Mouse (Mus musculus): ENCODE data around the gene Gm43191. TPM values are rescaled to one million over a fixed set of nuclear protein-coding genes. Genes with fewer than 3 reads are reported as not detected.
"Not testable (repeated sequence)": the region's sequence is repeated elsewhere in the genome, so short reads cannot be mapped to it uniquely, and the experiment has no call there.

Gene Gm43191
- polyA plus RNA-seq, 1 experiment from 2014 or later, result not detected

DNA sequence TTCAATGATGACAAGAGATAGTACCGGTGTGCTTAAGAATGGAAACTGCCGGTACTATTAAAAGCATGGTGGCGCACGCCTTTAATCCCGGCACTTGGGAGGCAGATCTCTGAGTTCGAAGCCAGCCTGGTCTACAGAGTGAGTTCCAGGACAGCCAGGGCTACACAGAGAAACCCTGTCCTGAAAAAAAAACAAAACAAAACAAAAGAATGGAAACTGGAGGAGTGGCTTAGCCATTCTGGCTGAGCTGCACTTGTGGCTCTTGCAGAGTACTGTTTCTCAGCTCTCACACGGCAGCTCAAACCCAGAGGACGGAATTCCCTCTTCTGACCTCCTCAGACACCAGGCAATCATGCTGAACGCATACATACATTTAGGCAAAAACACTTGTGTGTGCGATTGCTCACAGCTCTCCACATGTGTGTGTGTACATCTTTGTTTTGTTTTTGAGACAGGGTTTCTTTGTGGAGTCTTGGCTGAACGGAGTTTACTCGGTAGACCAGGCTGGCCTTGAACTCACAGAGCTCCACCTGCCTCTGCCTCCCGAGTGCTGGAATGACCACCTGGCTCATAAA lies 21.1 kb downstream of the Gm43191 start:
- Histone ChIP-seq H3K4me3 (replicated peaks) (no peak overlapping the region), H3K4me2 (peak overlapping the region; percentile 57; the same call in 1 of the 2 replicates), H3K9ac (no peak overlapping the region)

DNA sequence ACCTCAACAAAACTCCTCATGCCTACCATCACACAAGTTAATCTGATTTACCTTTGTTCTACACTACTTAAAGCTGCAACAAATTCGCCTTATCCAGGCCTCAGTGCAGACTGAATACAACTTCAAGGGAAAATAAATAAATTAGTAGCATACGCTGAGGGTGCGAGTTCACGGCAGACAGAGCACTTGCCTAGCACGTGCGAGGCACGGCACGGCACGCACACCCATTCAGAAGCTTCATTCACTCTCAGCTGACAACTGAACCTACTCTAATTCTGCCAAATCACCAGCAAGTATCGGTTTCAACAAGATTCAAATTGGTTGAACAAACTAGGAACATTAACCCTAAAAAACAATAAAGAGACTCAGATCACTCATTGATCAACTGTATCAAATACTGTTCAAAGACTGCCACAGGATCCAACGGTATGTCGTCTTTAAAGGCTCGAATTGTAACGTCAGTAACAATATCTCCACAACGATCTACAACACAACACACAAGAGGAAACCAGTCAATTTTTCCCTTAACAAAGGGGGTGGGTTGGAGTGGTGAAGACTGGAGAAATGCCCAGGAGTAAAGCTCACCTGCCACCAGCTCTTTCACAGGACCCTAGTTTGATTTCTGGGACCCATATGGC lies 22.0 kb downstream of the Gm43191 start:
- Histone ChIP-seq H3K36me3 (no peaks in the 10 kb centered on the region), H3K27ac (no peak overlapping the region), H3K4me1 (peaks cover 6% of the 10 kb centered on the region; the same call in 1 of the 2 replicates), H3K4me2 (no peak overlapping the region), H3K9me3 (no peaks in the 10 kb centered on the region), H3K9ac (no peak overlapping the region), H3K27me3 (replicated peaks) (no peaks in the 10 kb centered on the region), H3K4me3 (replicated peaks) (no peak overlapping the region)
- WGBS, result 80% methylated on average over 15 of the region's 15 CpGs
- no peak for ATAC-seq (ENCODE audit: insufficient read depth, low FRiP score, low read depth)

More for the DNA sequence above, 21.1 kb downstream of the Gm43191 start:
- H3K9me3 ChIP-seq, result no peaks in the 10 kb centered on the region
- no peak overlapping the region for H3K27ac ChIP-seq
- WGBS, result 79% methylated on average over 13 of the region's 13 CpGs
- ATAC-seq (ENCODE audit: insufficient read depth, low FRiP score, low read depth), result no peak
- no peaks in the 10 kb centered on the region for H3K36me3 ChIP-seq
- no peaks in the 10 kb centered on the region for H3K27me3 ChIP-seq (replicated peaks)
- H3K4me1 ChIP-seq, result peaks cover 6% of the 10 kb centered on the region; the same call in 1 of the 2 replicates

DNA sequence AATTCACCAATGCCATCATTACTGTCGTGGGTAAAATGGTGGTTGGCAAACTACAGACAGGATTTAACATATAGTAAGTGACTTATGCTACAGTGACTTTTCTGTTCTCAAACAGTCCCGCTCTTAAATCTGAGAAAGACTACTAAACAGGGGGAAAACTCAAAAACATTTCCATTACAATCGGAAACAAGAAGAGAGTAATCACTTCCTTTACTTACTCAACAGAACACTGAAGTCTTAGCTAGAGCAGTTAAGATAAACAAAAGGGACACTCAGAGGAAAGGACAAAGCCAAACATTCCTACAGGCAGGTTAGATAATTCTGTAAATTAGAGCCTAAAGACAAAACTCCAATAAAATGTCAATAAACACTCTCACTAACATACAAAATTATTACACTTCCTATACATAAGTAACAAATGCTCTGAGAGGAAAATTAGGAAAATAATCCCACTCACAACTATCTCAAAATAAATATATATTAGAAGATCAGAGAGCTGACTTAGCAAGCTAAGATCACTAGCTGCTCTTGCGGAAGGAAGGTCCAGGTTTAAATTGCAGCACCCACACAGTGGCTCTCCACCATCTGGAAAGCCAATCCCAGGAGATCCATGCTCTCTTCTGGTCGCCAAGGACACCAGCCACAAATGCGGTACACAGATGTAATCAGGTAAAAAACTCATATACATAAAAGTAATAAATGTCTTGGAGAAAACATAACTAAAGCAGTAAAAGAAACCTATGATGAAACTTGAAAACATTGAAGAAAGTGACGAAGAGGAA lies 24.7 kb downstream of the Gm43191 start:
- Histone ChIP-seq H3K27ac (no peak overlapping the region), H3K9me3 (no peaks in the 10 kb centered on the region), H3K4me2 (no peak overlapping the region), H3K4me1 (peaks cover 6% of the 10 kb centered on the region; the same call in 1 of the 2 replicates), H3K36me3 (no peaks in the 10 kb centered on the region), H3K4me3 (replicated peaks) (no peak overlapping the region), H3K27me3 (replicated peaks) (no peaks in the 10 kb centered on the region), H3K9ac (no peak overlapping the region)
- WGBS, result 71% methylated on average over 7 of the region's 7 CpGs
- ATAC-seq (ENCODE audit: insufficient read depth, low FRiP score, low read depth), result no peak

DNA sequence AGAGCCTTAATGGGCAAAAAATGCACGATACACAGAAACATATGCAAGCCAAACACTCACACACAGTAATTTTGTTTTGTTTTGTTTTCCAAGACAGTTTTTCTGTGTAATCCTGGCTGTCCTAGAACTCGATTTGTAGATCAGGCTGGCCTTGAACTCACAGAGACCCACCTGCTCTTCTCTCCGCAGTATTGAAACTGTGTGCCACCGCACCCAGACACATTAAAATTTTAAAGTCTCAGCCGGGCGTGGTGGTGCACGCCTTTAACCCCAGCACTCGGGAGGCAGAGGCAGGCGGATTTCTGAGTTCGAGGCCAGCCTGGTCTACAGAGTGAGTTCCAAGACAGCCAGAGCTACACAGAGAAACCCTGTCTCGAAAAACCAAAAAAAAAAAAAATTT lies 27.0 kb downstream of the Gm43191 start:
- H3K4me3 ChIP-seq (replicated peaks); H3K27ac ChIP-seq; H3K27me3 ChIP-seq (replicated peaks); H3K4me1 ChIP-seq; H3K36me3 ChIP-seq; H3K9ac ChIP-seq; H3K4me2 ChIP-seq; H3K9me3 ChIP-seq; ATAC-seq (ENCODE audit: insufficient read depth, low FRiP score, low read depth): not testable (repeated sequence)
- WGBS, result 91% methylated on average over 11 of the region's 11 CpGs

DNA sequence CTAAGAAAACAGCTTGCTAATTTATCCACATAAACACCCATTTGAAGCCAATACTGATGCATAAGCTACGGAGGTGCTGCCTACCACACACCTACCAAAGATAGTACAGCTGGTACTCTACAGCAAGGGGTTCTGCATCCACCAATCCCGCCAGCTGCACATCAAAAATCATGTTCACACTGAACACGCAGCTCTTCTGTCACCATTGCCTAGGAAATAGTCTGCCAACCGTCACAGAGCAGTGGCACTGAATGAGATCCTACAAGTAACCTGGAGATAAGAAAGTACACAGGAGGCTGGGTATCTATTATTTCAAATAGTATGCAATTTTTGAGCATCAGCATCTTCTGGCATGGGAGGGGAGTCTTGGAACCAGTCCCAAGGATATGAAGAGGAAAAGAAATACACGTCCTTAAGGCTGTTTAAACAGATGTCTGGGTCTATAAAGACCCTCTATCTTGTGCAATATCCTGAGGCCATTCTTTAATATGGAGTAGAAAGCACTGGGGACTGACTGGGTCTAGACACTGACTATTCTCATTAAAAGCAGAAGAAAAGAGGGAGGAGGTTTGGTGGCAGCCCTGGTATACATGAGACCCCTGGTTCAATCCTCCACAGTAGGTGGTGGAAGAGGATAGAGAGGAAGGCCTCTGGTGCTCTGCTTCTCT lies 27.6 kb downstream of the Gm43191 start:
- Histone ChIP-seq H3K4me3 (replicated peaks) (no peak overlapping the region), H3K27ac (no peak overlapping the region), H3K36me3 (0 out of 2 replicates have a peak, but pooled peaks cover 3% of the 10 kb centered on the region), H3K4me1 (no peaks in the 10 kb centered on the region), H3K27me3 (replicated peaks) (no peaks in the 10 kb centered on the region), H3K4me2 (no peak overlapping the region), H3K9ac (no peak overlapping the region), H3K9me3 (no peaks in the 10 kb centered on the region)
- WGBS, result 65% methylated on average over 5 of the region's 5 CpGs
- ATAC-seq (ENCODE audit: insufficient read depth, low FRiP score, low read depth), result no peak

DNA sequence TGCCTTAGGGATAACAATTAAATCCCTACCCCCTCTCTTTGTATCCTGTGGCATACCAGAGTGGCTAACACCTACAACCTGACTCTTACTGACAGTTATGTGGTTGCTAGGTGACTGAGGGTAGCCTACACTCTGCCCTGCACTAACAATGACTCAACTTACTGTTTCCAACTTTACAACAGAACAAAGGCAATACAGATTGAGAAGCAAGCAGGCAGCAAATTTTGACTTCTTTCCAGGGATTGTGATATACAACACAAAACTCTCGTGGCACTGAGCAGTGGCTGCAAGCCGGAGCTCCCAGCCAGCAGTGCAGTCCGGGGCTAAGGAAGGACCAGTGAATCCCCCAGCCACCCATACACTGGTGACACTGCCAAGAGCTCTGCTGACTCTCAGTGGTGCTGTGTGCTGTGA lies 29.0 kb downstream of the Gm43191 start:
- no peak overlapping the region for H3K4me3 ChIP-seq (replicated peaks)
- 0 out of 2 replicates have a peak, but pooled peaks cover 3% of the 10 kb centered on the region for H3K36me3 ChIP-seq
- H3K9me3 ChIP-seq, result no peaks in the 10 kb centered on the region
- no peaks in the 10 kb centered on the region for H3K27me3 ChIP-seq (replicated peaks)
- H3K4me2 ChIP-seq, result no peak overlapping the region
- no peak overlapping the region for H3K27ac ChIP-seq
- ATAC-seq (ENCODE audit: insufficient read depth, low FRiP score, low read depth), result no peak
- no peak overlapping the region for H3K9ac ChIP-seq
- no peaks in the 10 kb centered on the region for H3K4me1 ChIP-seq
- WGBS, result 69% methylated on average over 3 of the region's 3 CpGs

DNA sequence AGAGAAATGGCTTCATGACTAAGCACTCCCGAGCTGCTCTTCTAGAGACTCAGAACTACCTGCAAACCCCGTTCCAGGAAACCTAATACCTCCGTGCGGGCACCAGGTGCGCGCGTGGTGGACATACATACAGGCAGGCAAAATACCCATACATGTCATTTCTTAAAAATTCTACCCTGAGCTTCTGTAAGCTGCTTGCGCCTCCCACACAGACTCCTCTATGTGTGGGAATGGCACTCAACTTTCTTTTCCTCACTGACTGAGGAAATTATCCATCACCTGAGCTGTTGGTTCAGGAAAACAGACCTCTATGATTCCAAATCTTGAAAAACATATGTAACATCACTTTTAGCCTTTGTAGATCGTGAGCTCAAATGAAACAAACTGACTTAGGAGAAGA lies 30.4 kb downstream of the Gm43191 start:
- ATAC-seq (ENCODE audit: insufficient read depth, low FRiP score, low read depth), result no peak
- no peak overlapping the region for H3K4me2 ChIP-seq
- no peaks in the 10 kb centered on the region for H3K9me3 ChIP-seq
- H3K27ac ChIP-seq, result no peak overlapping the region
- H3K4me1 ChIP-seq, result no peaks in the 10 kb centered on the region
- no peak overlapping the region for H3K4me3 ChIP-seq (replicated peaks)
- 93% methylated on average over 9 of the region's 9 CpGs for WGBS
- peaks cover 3% of the 10 kb centered on the region; the same call in 1 of the 2 replicates for H3K36me3 ChIP-seq
- H3K27me3 ChIP-seq (replicated peaks), result no peaks in the 10 kb centered on the region
- H3K9ac ChIP-seq, result no peak overlapping the region

DNA sequence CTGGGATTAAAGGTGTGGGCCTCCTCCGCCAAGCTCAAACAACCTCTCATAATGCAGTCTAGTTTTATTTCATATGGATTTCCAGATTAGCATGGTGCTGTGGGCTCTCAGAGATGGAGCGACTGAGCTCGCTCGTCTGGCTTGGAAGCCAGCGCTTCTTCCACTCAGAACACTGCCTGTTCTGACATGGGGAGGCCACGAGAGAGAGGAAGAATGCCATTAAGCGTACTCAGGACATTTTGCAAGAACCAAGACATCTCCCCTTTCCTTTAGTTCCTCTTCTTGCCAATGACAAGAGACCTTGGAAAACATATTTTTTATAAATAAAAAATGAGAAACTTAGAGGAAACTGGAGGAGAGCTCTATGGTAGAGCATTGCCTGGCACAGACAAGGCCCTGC lies 32.3 kb downstream of the Gm43191 start:
- WGBS, result 87% methylated on average over 7 of the region's 7 CpGs
- H3K27ac ChIP-seq, result no peak overlapping the region
- H3K4me3 ChIP-seq (replicated peaks), result no peak overlapping the region
- no peak overlapping the region for H3K9ac ChIP-seq
- H3K4me1 ChIP-seq, result no peaks in the 10 kb centered on the region
- H3K9me3 ChIP-seq, result no peaks in the 10 kb centered on the region
- no peaks in the 10 kb centered on the region for H3K27me3 ChIP-seq (replicated peaks)
- no peak for ATAC-seq (ENCODE audit: insufficient read depth, low FRiP score, low read depth)
- H3K4me2 ChIP-seq, result no peak overlapping the region
- peaks cover 10% of the 10 kb centered on the region; the same call in 1 of the 2 replicates for H3K36me3 ChIP-seq

DNA sequence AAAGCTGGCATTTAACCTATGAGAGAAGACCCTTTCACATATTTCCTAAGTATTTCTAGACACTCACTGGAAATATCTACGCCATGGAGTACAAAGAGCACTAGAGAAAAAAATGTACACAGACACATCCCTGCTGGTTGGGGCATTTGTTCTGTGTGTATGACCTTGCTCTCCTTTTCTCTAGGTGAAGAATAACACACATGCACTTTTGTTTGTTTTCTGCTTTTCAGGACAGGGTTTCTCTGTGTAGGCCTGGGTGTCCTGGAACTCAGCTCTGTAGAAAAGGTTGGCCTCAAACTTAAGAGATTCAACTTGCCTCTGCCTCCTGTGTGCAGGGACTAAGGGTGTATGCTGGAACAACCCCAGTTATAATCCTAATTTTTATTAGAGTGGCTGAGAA lies 34.7 kb downstream of the Gm43191 start:
- H3K4me2 ChIP-seq, result no peak overlapping the region
- 94% methylated on average over 1 of the region's 1 CpGs for WGBS
- no peak for ATAC-seq (ENCODE audit: insufficient read depth, low FRiP score, low read depth)
- no peak overlapping the region for H3K27ac ChIP-seq
- no peaks in the 10 kb centered on the region for H3K27me3 ChIP-seq (replicated peaks)
- H3K36me3 ChIP-seq, result peaks cover 28% of the 10 kb centered on the region
- no peak overlapping the region for H3K4me3 ChIP-seq (replicated peaks)
- no peaks in the 10 kb centered on the region for H3K4me1 ChIP-seq
- no peaks in the 10 kb centered on the region for H3K9me3 ChIP-seq
- no peak overlapping the region for H3K9ac ChIP-seq

DNA sequence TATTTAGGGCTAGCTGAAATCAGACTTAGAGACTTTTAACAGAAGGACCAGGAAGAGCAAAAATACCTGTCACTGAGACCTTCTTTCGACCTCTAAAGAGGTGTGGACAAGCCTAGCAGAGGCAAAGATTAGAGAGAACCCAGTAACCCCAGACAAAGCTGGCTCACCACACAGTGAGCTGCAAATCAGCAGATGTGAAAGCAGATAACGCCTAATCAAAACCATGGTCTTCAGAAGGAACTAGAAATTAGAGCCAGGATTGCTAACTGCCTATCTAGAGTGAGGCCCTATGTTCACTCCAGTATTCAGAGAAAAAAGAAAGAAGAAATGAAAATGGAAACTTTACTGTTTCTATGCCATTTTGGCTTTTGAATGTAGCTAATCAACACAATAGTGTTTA lies 38.7 kb downstream of the Gm43191 start:
- no peaks in the 10 kb centered on the region for H3K4me1 ChIP-seq
- no peaks in the 10 kb centered on the region for H3K9me3 ChIP-seq
- H3K4me3 ChIP-seq (replicated peaks), result no peak overlapping the region
- H3K36me3 ChIP-seq, result peaks cover 38% of the 10 kb centered on the region
- no peak overlapping the region for H3K9ac ChIP-seq
- H3K27me3 ChIP-seq (replicated peaks), result no peaks in the 10 kb centered on the region
- no peak overlapping the region for H3K4me2 ChIP-seq
- 93% methylated on average over 2 of the region's 2 CpGs for WGBS
- ATAC-seq (ENCODE audit: insufficient read depth, low FRiP score, low read depth), result no peak
- H3K27ac ChIP-seq, result no peak overlapping the region

DNA sequence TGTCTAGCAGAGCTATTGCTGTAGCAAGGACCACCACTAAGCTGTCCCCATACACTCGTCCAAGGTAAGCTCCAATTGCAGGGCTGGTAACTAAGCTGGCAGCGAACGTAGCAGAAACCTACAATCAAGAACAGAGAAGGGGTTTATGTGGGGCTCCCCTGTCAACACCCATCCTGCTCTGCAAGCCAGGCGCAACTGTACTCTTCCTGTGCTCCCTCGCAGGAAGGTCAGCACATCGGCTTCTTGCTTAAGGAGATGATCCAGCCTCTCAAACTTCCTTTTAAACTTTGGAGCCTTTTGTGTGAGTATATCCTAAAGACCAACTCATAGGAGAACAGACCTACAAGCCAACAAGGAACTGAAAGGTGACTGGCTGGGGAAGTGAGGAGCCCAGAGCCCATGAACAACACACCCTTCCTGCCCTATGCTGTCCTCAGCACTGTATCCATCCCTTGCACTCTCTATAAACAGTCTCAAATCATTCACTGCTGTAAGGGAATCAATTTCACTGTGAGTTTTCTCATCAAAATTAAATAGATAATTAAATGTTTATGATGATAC lies 39.2 kb downstream of the Gm43191 start:
- Histone ChIP-seq H3K9me3 (no peaks in the 10 kb centered on the region), H3K27me3 (replicated peaks) (no peaks in the 10 kb centered on the region), H3K4me1 (no peaks in the 10 kb centered on the region), H3K4me3 (replicated peaks) (no peak overlapping the region), H3K36me3 (peaks cover 38% of the 10 kb centered on the region), H3K9ac (no peak overlapping the region), H3K4me2 (no peak overlapping the region), H3K27ac (no peak overlapping the region)
- no peak for ATAC-seq (ENCODE audit: insufficient read depth, low FRiP score, low read depth)
- 94% methylated on average over 6 of the region's 6 CpGs for WGBS
